Mouse (Mus musculus): ENCODE measurements at regions not wholly inside any gene's neighbourhood (a gene's known extent, or its start where the extent isn't known, plus 50 kb on each side); places are given as distances from the start of the nearest gene placed in this dataset.

GRCm38 (mm10) chr13:97652279-97652678 lies 108.2 kb downstream of the Gm10260 start:
- Histone ChIP-seq H3K36me3 (ENCODE audit: control insufficient read depth, insufficient read depth, low read length) (no peaks in the 10 kb centered on the region), H3K27ac (replicated peaks; ENCODE audit: low read depth, low read length) (no peak overlapping the region), H3K4me1 (ENCODE audit: control insufficient read depth, insufficient read depth, low read length) (peaks cover 2% of the 10 kb centered on the region; the same call in 1 of the 2 replicates), H3K4me2 (replicated peaks; ENCODE audit: low read depth, low read length, severe bottlenecking) (no peak overlapping the region), H3K9ac (ENCODE audit: low read depth, low read length, severe bottlenecking) (no peak overlapping the region), H3K9me3 (ENCODE audit: control insufficient read depth, low read length) (0 out of 2 replicates have a peak, but pooled peaks cover 4% of the 10 kb centered on the region), H3K27me3 (ENCODE audit: control insufficient read depth, insufficient read depth, low read length) (no peaks in the 10 kb centered on the region), H3K4me3 (replicated peaks; ENCODE audit: low read length) (no peak overlapping the region)
- no peak for TF ChIP-seq POLR2A (IDR thresholded peaks at IDR 0.05; ENCODE audit: borderline replicate concordance, extremely low read depth, insufficient read depth, insufficient read length)
- ATAC-seq (ENCODE audit: low FRiP score, low read depth) (no peak), DNase-seq (ENCODE audit: low spot score) (no peak)
- 77% methylated on average over 9 of the region's 9 CpGs for WGBS

- no peak for TF ChIP-seq POLR2A (IDR thresholded peaks at IDR 0.05; ENCODE audit: borderline replicate concordance, extremely low read depth, insufficient read depth, insufficient read length)
- Histone ChIP-seq H3K27ac (replicated peaks; ENCODE audit: low read depth, low read length) (no peak overlapping the region), H3K27me3 (ENCODE audit: control insufficient read depth, insufficient read depth, low read length) (no peaks in the 10 kb centered on the region), H3K36me3 (ENCODE audit: control insufficient read depth, insufficient read depth, low read length) (no peaks in the 10 kb centered on the region), H3K4me1 (ENCODE audit: control insufficient read depth, insufficient read depth, low read length) (peaks cover 2% of the 10 kb centered on the region; the same call in 1 of the 2 replicates), H3K9ac (ENCODE audit: low read depth, low read length, severe bottlenecking) (no peak overlapping the region), H3K4me2 (replicated peaks; ENCODE audit: low read depth, low read length, severe bottlenecking) (no peak overlapping the region), H3K4me3 (replicated peaks; ENCODE audit: low read length) (no peak overlapping the region), H3K9me3 (ENCODE audit: control insufficient read depth, low read length) (0 out of 2 replicates have a peak, but pooled peaks cover 4% of the 10 kb centered on the region)
- WGBS: 48% methylated on average over 9 of the region's 9 CpGs
- DNase-seq (ENCODE audit: low spot score) (no peak), ATAC-seq (ENCODE audit: low FRiP score, low read depth) (no peak)
Observed at GRCm38 (mm10) chr13:97651761-97652160, 108.7 kb downstream of the Gm10260 start.

GRCm38 (mm10) chr13:97651176-97651575 lies 109.3 kb downstream of the Gm10260 start:
- Histone ChIP-seq H3K36me3 (ENCODE audit: control insufficient read depth, insufficient read depth, low read length) (no peaks in the 10 kb centered on the region), H3K27ac (replicated peaks; ENCODE audit: low read depth, low read length) (no peak overlapping the region), H3K4me2 (replicated peaks; ENCODE audit: low read depth, low read length, severe bottlenecking) (no peak overlapping the region), H3K4me1 (ENCODE audit: control insufficient read depth, insufficient read depth, low read length) (peaks cover 3% of the 10 kb centered on the region; the same call in 1 of the 2 replicates), H3K27me3 (ENCODE audit: control insufficient read depth, insufficient read depth, low read length) (no peaks in the 10 kb centered on the region), H3K9me3 (ENCODE audit: control insufficient read depth, low read length) (0 out of 2 replicates have a peak, but pooled peaks cover 4% of the 10 kb centered on the region), H3K9ac (ENCODE audit: low read depth, low read length, severe bottlenecking) (no peak overlapping the region), H3K4me3 (replicated peaks; ENCODE audit: low read length) (no peak overlapping the region)
- DNase-seq (ENCODE audit: low spot score) (no peak), ATAC-seq (ENCODE audit: low FRiP score, low read depth) (no peak)
- 74% methylated on average over 5 of the region's 5 CpGs for WGBS
- no peak for TF ChIP-seq POLR2A (IDR thresholded peaks at IDR 0.05; ENCODE audit: borderline replicate concordance, extremely low read depth, insufficient read depth, insufficient read length)

GRCm38 (mm10) chr13:97650191-97650590 lies 110.2 kb downstream of the Gm10260 start:
- 0 out of 2 replicates have a peak, but pooled peaks cover 4% of the 10 kb centered on the region for H3K9me3 ChIP-seq (ENCODE audit: control insufficient read depth, low read length)
- no peaks in the 10 kb centered on the region for H3K36me3 ChIP-seq (ENCODE audit: control insufficient read depth, insufficient read depth, low read length)
- H3K4me2 ChIP-seq (replicated peaks; ENCODE audit: low read depth, low read length, severe bottlenecking): no peak overlapping the region
- no peak for TF ChIP-seq POLR2A (IDR thresholded peaks at IDR 0.05; ENCODE audit: borderline replicate concordance, extremely low read depth, insufficient read depth, insufficient read length)
- no peak for ATAC-seq (ENCODE audit: low FRiP score, low read depth)
- no peak overlapping the region for H3K4me3 ChIP-seq (replicated peaks; ENCODE audit: low read length)
- no peak overlapping the region for H3K27ac ChIP-seq (replicated peaks; ENCODE audit: low read depth, low read length)
- no peak overlapping the region for H3K9ac ChIP-seq (ENCODE audit: low read depth, low read length, severe bottlenecking)
- H3K4me1 ChIP-seq (ENCODE audit: control insufficient read depth, insufficient read depth, low read length): peaks cover 10% of the 10 kb centered on the region; the same call in 1 of the 2 replicates
- no peak for DNase-seq (ENCODE audit: low spot score)
- no peaks in the 10 kb centered on the region for H3K27me3 ChIP-seq (ENCODE audit: control insufficient read depth, insufficient read depth, low read length)
- 91% methylated on average over 2 of the region's 2 CpGs for WGBS

DNA sequence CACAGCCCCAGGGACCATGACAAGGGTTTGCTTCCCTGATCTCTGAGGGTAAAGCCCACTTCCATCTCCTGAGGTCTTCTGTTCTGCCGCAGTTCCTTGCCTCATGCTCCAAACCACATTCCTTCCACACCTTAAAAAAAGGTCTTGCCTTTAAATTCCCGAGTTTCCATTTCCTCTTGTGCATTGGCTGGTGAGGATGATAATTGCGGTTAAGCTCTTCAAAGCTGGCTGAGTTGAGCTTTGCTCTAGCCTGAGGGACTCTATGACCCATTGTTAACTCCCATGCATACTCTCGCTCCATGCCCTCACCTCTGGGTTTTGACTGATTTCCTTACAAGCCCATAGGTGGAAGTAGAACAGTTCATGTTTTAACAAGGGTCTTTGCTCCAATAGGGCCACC lies 112.9 kb downstream of the Gm10260 start:
- H3K4me1 ChIP-seq (ENCODE audit: control insufficient read depth, insufficient read depth, low read length): peaks cover 10% of the 10 kb centered on the region; the same call in 1 of the 2 replicates
- no peak overlapping the region for H3K9ac ChIP-seq (ENCODE audit: low read depth, low read length, severe bottlenecking)
- no peak overlapping the region for H3K27ac ChIP-seq (replicated peaks; ENCODE audit: low read depth, low read length)
- H3K4me2 ChIP-seq (replicated peaks; ENCODE audit: low read depth, low read length, severe bottlenecking): no peak overlapping the region
- H3K36me3 ChIP-seq (ENCODE audit: control insufficient read depth, insufficient read depth, low read length): no peaks in the 10 kb centered on the region
- DNase-seq (ENCODE audit: low spot score) (no peak), ATAC-seq (ENCODE audit: low FRiP score, low read depth) (no peak)
- no peak for TF ChIP-seq POLR2A (IDR thresholded peaks at IDR 0.05; ENCODE audit: borderline replicate concordance, extremely low read depth, insufficient read depth, insufficient read length)
- H3K9me3 ChIP-seq (ENCODE audit: control insufficient read depth, low read length): peaks cover 7% of the 10 kb centered on the region; the same call in 1 of the 2 replicates
- WGBS: 40% methylated on average over 4 of the region's 4 CpGs
- H3K27me3 ChIP-seq (ENCODE audit: control insufficient read depth, insufficient read depth, low read length): no peaks in the 10 kb centered on the region
- H3K4me3 ChIP-seq (replicated peaks; ENCODE audit: low read length): no peak overlapping the region
